Mouse (Mus musculus) brain, adult 2 months (tissue): ENCODE measurements around the gene Duox1.
"Not testable (repeated sequence)": the region's sequence is repeated elsewhere in the genome, so short reads cannot be mapped to it uniquely, and the experiment has no call there.

ENCODE experiments used
- DNase-seq: peaks from one replicate; pipeline ENCODE4 v3.0.0; 2011; ENCODE audit warnings: low read depth, low spot score

Duox1 gene

DNA sequence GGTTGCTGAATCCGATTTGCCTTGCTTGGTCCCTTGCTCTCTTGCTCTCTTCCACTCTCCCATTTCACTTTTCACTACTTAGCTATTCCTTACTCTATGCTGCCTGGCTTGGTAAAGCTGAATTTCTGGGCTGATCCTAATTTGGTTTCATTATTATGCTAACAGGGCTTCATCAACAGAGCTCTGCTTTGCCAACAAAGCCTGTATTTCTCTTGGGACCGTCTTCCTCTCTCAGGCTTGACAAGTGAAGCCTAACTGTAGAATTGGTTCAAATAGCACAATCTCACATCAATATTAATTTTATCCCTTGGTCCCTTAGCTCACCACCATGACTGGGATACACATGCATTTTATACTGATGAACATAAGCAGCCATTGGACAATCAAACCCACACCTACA is 3.9 kb upstream of the Duox1 start:
- DNase-seq, result no peak

DNA sequence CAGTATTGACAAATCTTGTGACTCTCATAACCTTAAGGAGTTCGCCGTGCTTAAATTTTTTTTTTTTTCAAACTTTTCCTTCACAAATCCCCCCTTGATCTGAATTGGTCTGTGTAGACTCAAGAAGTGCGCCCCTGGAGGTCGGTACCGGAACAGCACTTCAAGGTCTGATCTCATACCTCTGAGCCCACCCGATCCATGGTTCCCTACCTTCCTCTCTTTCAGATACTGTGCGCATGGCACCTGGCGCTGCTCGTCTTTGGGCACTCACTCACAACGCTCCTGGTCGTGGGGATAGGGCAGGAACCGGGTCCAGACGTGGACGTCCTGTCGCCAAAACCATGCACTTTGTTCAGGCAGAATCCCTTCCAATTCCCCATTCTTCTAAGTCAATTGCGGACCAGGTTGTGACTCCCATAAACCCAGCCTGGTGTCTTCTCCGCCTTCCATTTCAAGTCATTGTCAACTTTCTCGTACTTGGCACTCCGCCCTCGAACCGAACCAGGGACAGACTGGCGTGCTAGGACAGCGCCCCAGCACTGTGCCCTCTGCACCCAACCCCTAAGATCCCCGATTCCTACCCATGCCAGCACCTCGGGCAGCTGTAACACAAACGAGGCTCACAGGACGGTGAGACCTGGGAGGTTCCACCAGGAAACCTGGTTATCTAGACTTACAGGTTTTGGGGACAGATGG is 2.6 kb upstream of the Duox1 start:
- DNase-seq, result peak; percentile 61

DNA sequence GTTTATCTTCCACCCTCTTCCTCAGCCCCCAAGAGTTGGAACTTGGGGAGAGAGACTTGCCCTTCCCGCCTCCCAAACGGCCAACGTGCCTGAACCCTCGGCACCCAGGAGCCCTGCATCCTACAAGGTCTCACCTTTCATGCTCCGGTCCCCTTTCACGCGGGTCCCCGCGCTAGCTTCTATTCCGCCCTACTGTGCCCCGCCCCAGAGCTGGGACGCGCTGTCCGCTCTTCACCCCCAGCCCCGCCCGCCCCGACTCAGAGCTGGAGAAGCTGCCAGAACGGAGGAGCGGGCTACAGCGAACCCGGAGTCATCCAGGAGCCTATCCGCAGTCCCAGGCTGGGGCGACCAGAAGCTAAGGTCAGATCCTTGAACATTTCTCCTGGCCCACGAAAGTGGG is 1.9 kb upstream of the Duox1 start, which contains the start of gene Duoxa1:
Duoxa1 (minus strand) TSS at position 195 of the 400 bp plus-strand sequence.
- DNase-seq, result no peak

DNA sequence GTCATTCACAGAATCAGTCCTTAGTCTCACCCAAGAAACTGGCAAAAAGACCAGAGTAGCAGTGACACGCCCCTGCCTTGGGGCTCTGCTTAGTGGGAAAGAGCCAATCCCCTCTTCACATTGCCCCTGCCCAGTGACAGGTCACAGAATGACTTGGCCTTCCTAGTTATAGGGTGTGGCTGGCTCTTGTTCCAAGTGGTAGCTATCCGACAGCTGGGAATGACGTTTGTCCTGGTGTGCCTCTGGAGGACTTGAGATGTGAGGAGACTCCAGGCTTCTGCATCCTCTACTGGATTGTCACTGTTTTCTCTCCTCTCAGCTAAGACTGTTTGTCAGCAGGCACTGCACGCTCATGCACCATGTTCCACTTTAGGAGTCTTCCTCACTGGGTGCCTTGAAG is 1.9 kb downstream of the Duox1 start:
- DNase-seq, result no peak

DNA sequence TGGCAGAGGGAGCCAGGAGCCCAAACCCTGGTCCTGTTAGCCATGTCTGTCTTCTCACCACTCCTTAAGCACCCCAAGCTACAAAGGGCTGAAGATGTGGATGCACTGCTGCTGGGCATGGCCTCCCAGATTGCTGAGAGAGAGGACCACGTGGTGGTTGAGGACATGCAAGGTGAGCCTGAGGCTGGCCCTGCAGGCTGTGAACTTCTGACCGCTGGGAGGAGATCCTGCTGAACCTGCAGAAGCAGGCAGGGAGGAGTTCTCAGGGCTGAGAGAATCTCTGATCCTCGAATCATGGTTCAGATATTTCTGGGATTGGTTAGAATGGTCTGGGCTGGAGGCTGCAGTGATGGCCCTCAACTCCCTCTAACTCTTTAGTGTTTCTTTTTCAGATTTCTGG is 8.5 kb downstream of the Duox1 start:
- no peak for DNase-seq

DNA sequence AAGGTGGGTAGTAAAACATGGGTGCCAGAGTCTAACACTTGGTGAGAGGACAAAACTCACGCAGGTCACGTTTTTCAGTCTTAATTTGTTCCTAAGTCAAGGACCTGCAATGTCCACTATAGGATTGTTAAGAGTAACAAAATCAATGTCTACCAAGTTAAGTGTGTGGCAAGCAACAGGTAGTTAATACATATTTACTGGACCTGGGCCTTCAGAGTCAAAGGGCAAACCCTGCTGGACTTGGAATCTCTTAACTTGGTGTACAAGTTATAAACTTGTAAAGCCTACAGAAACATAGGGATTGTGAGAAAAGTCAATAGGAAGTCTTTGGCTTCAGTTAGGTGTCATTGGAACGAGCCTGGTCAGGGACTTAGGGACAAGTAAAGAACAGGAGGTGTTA is 9.1 kb downstream of the Duox1 start:
- DNase-seq, result no peak

DNA sequence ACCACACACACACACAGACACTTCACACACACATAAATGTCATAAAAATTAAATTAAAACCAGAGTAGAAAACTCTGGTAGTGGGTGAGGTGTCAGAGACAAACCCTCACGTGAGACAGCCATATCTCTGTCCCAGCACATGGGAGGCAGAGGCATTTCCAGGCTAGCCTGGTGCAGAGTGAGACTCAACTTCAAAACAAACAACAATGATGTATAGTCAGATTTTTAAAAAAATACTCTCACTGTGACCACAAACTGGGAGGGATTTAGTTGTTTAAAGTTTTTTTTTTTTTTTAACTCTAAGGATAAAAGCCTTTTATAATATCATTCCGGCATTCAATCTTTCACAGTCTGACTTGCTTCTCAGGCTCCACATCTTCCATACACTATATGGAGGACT is 9.9 kb downstream of the Duox1 start:
- no peak for DNase-seq

DNA sequence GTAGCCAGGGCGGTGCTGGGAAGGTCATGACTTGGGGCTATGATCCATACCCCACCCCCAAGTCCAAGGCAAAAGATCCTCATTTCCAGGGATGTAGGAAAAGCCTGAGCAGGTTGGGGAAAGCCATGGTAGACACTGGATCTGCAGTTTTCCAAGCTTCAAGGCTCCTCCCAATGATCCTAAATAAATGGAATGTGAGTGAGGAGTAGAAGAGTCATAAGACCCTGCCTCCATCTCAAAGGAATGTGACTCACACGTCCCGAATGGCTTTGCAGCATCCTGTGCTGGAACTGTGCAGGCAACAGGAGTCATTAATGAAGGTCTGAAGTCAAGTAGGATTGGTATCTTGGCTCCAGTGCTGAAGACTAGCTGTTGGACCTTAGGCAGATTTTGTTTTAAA is 12.5 kb downstream of the Duox1 start:
- no peak for DNase-seq

DNA sequence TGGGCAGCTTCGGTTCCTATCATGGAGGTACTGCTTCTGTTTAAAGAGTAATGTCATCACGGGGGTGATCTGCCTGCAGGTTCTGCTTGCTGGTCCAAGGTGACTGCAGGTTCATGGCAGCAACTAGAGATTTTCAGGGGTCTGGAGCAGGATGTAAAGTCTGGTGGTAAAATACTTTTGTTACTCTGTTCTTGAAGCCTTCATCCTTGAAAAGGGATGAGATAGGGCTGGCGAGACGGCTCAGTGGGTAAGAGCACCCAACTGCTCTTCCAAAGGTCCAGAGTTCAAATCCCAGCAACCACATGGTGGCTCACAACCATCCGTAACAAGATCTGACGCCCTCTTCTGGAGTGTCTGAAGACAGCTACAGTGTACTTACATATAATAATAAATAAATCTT is 14.8 kb downstream of the Duox1 start:
- not testable (repeated sequence) for DNase-seq

DNA sequence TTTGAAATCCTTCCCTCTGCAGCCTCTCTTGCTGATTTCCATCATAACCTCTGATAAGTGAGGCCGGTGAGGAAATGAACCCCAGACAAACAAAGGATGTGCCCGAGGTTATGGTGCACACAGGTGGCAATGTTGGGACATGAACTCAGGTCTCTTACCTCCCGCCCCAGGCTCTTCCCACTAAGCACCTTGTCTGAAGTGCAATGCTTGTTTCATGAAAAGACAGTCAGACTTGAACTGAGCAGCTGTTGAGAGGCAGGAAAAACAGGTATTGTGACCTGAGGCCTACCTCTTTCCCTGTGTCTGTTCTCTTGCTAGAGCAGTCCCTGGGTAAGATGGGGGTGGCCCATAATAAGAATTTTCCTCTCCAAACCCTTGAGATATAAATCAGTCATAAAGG is 16.8 kb downstream of the Duox1 start:
- DNase-seq, result no peak

DNA sequence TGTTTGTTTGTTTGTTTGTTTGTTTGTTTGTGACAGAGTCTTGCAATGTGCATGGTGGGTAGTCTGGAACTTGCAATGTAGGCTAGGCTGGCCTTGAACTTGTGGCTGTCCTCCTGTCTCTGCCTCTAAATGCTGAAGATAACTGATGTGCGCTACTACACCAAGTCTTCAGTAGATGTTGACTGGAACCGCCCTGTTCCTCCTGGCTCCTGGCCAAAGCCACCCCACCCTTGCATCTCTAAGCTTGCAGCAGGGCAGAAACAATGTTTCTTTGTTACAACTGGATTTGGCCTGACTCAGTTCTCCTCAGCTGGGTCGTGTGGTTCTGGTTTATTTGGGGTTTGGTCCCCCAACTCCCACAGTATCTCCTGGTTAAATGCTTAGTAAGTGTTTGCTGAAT is 18.7 kb downstream of the Duox1 start:
- DNase-seq, result no peak

DNA sequence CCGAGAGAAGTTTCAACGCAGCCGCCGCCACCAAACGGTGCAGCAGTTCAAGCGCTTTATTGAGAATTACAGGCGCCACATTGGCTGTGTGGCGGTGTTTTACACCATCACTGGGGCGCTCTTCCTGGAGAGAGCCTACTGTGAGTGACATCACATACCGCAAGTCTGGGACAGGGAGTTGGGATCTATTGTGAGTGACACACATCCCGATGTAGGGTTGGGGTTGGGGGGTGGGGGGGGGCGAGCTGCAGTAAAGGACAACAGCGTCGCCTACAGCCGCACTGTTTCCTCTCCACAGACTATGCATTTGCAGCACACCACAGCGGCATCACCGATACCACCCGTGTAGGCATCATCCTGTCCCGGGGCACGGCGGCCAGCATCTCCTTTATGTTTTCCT is 21.8 kb downstream of the Duox1 start:
- DNase-seq, result no peak

DNA sequence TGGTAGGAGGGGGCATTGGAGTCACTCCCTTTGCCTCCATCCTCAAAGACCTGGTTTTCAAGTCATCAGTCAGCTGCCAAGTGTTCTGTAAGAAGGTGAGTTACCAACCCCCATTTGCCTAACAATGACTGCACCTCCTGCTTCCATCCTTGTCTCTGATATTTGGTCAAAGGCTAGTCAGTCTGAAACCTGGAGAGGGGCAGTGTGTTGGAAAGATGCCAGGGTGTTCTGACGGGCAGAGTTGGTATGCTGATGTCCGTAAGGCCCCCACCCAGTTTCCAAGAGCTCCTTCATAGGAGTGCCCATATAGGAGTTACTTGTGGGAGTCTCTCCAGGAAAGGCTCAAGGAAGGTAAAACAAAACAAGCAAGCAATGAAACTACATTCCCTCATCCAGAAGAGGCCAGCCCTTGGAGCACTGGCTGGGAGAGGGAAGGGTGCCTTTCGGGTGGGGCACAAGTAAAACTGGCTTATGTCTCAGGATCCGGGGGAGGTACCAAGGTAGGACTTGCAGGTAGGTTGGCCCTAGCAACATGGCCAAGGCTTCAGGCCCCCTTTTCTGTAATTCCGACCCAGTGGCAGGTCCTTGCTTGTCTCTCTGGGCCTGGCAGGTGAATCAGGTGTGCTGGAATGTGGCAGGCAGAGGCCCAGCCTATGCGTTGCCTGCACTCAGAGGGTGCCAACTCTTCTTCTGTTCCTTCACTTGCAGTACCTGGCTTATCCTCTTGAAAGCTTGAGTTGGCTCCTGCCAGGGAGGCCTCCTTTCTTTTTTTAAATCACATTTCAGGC is 29.8 kb downstream of the Duox1 start:
- peak; percentile 46 for DNase-seq

DNA sequence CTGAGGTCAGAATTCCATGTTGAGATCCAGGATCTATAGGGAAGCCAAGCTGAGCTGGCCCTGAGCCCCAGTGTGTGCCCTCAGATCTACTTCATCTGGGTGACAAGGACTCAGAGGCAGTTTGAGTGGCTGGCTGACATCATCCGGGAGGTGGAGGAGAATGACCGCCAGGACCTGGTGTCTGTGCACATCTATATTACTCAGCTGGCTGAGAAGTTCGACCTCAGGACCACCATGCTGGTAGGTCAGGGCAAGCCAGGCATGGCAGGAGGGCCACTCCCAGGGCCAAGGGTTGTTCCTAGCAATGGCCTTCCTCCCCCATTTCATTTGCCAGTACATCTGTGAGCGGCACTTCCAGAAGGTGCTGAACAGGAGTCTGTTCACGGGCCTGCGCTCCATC is 30.7 kb downstream of the Duox1 start:
- DNase-seq, result not testable (repeated sequence)

DNA sequence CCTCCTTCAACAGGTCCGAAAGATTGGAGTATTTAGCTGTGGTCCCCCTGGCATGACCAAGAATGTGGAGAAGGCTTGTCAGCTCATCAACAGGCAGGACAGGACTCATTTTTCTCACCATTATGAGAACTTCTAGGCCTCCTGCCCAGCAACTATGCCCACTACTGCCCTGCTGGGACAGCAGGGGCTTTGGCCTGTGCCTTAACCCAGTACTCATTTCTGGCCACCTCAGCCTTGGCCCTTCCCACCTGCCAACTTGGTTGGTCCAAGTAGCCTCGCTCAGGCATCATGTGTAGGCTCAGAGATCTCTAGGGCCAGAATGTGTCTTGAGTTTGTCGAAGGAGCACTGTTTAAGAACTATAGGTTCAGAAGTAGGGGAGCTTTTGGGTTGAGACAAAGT is 31.8 kb downstream of the Duox1 start:
- no peak for DNase-seq

DNA sequence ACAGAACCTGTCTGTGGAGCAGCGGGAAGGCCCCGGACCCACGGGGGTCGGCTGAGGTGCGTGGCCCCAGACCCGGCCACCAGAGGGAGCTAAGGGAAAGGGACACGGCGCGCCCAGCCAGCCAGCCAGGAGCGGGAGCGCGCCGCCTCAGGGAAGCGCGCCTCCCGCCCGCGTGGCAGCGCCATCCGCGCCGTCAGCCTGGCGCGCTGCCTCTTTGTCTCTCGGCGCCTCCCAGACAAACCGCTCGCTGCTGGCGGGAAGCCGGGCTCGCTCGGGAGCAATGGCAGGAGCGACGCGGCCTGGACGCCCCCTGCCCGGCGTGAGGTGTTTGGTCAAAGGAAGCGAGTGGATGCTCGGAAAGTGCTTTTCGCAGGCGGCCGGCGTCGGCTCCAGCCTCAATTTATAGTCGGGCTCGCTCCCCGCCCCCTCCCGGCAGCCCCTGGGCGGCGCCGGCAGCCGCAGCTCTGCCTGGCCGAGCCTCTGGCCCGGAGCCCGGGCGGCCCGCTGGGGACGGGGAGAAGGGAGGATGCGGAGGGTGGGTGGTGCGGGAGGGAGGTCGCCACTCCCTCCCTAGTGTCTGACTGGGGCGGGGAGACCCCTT is 33.2 kb downstream of the Duox1 start:
- peak; percentile 94 for DNase-seq

DNA sequence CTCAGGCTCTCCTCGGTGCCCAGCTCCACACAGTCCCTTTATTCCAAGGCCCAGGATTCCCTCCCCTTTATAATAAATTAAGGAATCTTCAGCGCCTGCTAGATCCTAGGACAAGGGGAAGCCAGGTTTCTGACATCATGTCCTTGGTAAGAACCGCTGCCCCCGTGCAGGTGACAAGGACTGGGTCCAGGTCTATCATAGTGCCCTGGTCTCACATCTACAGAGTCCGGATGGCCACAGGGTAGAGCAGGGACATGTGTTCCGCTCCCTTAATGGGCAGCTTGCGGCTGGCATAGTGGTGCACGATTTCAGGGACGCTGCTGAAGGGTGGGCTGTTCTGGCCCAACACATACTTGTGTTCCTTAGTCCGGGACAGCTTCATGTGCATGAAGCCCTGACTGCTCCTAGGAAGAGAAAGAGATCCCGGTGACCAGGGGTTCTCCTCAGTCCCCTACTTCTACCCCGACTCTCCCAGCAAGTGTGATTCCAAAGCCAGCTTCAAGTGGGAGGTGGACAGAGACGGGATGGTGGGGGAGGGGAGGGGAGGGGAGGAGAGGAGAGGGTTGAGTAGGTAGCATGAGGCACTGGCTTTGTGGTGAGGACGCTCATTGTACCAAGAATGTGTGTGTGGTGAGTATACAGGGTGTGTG is 33.8 kb downstream of the Duox1 start:
- peak; percentile 74 for DNase-seq

DNA sequence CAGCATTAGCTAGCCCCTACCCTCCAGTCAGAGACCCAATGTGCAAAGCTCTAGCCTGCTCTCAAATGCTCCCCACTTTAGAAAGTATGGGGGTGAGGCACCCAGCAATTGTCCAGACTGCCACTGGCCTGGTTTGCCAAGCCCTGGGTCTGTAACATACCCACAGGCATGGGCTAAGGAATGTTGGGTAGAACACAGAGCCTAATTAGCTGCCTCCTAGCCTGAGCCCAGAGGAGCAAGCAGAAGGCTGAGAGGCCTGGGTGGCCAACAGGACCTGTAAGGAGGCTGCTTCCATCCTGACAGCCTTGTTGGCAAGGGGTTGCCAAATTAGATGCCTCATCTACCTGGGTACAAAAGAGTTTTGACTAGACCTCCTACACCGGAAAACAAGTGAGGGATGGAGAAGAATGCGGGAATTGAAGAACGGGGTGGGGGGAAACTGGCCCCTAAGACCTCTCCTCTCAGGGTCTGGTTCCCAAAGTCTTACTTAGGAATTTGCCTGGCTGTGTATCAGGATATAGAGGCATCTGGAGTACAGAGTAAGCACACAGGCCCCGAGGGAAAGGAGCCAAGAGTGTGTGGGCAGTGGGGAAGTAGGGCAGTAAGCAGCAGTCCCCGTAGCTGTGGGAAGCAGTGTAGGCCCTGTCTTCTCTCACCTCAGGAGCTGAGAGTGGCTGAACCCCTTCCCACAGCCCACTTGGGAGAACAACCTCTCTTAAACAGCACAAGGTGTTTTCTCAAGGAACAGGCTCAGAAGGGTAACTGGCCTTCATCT is 35.9 kb downstream of the Duox1 start:
- peak; percentile 88 for DNase-seq

DNA sequence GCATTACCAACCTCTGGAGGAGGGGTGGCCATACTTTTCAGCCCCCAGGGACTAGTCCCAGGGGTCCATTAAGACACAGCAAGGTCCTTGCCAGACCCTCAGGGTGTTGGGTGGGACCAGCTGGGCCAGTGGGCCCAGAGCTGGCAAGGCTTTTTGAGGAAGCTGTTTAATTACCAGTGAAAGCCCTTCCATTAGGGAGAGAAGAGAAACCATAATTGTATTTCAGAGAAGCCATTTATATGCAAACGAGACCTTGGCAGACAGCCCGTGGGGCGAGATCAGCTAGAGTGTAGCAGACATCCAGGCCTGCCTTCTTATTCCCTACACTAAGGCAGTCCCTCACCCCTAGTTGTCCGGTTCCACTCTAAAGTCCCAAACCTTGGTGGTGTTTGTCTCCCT is 36.5 kb downstream of the Duox1 start:
- DNase-seq, result peak; percentile 71

DNA sequence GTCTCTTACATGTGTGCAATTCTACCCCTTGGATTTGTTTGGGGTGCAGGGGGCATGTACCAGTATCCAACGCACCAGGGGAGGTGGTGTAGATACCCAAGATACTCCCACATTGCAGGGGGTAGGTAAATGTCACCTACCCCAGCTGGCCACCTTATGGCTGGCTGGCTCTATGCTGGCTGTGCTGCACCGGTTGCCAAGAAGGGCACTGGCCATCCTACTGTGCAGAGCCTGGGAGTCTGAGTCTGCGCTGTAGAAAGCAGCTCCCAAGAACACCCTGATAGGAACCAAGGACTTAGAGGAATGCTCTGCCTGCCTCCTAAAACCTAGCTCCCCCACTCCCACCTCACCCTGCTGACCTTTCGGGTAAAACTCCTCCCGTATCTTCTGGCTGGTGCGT is 37.5 kb downstream of the Duox1 start:
- DNase-seq, result peak; percentile 73

DNA sequence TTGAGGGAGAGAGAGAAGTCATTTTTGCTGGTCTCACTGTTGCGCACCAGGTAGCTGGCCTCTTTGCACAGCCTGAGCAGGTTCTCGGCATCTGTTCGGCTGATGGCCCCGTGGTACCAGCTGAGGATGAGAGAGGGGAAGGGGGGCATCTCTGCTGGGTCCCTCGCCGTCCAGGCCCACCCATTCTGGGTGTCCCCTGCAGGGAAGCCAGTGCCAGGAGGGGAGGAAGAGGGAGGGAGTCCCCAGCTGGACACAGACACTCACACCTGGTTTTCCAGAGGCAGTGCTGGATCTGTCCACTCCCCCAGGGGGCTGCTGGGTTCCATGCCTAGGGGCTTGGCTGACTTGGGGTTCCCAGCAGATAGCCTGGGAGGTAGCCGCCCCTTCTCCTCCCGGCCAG is 38.3 kb downstream of the Duox1 start:
- no peak for DNase-seq
